Mouse (Mus musculus) mature B cell (primary cell): ENCODE measurements around the gene Ikzf2.

ENCODE experiments used
- in situ Hi-C: fragments of 300-500 bp; cut with MboI; formaldehyde crosslinking; loops from 2 replicates; pipeline ENCODE4 v1.14.3; 2019

Gene Ikzf2

DNA sequence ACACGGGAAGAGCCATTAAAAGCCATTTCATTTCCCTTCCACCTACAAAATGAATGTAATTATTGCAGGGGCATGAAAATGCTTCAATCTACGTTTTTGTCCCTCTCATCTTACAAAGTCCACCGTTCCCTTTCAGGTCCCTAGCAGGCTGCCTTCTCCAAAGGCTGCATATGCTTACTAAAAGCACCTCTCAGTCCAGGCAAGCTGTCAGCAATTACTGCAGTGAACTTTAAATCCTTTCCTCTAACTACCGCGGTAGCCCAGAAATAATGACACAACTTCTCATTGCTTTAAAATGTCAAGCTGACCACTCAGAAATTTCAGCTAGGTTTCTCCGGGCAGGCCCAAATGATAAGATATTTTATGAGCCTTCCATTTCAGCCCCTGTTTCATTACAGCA lies 95.2 kb downstream of the Ikzf2 start:
- in situ Hi-C loops: no loop called here

DNA sequence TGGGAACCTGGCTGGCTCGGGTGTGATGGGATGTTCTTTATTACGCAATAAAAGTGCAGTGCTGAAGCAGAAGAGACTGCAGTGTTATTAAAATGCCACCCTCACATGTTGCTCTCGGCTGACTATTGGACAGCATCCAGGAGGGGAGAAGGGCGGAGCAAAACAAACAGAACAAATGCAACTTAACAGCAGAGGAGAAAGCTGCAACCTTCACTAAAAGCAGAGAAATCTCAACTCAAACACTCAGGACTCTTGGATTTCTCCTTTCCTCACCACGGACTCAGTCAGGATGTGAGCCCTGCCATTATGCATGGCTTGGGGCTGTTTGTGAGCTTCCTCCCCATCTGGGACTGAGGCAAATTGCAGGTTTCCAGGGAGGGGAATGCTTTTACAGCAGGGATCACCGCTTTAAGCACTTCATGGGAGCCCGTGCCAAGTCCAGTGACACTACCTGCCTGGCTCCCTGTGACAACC lies 95.7 kb downstream of the Ikzf2 start:
- in situ Hi-C loops: no loop called here

DNA sequence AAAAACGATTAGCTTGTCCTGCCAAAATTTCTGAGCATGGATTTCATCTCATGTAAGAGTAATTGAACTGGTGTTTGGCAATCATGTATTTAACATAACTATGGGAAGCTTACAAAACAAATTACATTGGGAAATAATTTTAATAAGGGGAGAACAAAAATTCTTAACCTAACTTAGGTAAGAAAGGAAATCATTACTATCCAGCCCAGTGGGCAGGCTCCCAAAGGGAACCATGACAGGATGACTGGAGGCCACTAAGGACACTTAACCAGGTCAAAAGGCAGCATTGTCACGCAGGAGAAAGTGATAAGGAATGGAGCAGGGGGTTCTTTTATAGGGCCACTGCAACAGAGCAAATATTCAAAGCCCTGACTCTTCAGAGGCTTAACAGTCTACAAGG lies 101.5 kb downstream of the Ikzf2 start:
- in situ Hi-C loops: no loop called here

DNA sequence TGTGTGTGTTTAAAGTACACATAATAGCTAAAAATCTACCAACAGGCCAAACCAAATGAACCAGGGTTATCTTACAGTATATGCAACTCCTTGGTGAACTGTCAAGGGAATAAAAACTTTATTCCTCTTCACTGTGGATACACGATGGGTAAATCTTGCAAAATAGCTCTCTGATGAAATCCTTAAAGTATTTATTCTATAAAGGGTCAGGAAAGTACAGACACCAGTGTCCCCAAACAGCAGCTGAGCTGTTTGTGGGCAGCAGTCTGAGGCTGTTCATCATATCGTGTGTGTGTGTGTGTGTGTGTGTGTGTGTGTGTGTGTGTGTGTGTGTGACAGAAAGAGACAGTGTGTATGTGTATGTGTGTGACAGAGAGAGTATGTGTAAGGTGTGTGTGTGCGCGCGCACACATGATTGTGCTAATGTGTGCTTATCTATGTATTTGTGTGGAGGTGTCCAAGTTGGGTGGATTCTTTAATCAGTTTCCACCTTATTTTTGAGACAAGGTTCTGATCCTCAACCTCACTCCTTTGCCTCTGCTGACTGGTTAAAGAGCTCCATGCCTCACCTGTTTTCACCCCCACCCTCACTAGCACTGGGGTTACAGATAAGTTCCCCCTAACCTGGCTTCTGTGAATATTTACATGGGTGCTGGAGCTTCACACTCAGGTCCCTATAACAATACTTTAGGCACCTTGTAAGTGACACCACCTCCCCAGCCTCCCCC lies 102.9 kb downstream of the Ikzf2 start:
- in situ Hi-C loops: no loop called here

DNA sequence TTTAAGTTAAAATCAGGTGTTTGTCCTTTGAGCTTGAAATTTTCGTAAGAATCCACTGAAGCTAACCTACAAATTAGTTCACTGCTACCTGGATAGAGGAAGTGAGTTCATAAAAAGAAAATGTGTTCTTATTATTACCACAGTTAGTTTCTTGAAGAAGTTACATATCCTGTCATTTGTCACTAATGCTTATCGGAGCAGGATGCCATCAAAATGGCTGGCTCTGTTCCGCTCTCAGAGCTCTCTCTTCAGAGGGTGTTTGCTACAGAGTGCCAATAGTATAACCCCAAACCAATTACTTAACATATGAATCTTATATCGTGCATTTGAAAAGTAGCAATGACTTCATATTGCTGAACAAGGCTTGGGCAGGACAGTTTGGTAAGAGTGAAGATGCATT lies 108.1 kb downstream of the Ikzf2 start:
- in situ Hi-C loops: no loop called here

DNA sequence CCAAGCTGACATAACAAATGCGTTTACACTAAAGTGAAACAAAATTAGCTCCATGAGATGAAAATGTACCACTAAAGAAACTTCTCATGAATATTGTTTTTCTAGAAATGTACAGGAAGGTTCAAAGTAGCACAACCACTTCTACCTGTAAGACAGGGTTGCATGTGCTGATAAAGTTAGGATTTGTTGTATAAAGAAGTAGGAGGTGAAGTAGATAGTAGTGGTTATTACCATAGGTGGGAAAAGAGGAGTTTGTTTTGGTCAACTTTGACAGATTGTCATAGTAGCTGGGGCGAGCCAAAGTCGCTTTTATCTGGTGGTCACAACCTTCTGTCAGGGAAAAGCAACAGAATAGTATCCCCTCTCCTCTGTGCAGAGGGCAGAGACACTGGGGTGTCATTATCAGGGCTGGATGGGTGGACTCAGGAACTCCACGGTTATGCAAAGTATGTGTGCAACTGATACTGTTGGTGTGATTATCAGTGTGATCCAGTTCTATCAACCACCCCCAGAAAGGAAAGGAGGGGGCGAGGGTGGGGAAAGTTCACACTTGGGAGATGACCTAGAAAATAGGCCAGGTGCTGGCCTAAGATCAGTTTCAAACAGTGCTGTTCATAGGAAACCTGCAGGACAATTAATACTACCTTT lies 127.5 kb downstream of the Ikzf2 start:
- in situ Hi-C loops: no loop called here

DNA sequence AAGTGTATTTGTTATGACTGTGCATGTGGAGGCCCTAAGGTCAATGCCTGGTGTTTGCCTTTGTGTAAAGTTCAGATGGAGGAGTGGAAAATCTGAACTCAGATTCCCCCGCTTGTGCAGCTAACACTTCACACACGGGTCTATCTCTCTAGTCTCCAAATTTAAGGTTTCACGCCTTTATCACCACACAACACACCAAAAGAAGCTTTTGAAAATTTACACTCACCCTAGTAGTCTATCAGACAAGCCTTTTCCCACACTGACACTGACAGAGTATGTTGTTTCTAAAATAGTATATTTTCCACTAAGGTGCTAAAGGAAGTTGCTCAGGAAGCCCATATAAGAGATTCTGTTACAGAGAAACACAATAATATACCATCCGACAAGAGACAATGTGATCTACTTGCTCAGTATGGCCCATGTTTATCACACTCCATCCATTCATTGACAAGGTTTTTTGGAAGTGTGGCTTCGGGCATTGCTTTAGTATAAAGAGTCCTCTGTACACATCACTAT lies 131.4 kb downstream of the Ikzf2 start:
- in situ Hi-C loops: no loop called here

DNA sequence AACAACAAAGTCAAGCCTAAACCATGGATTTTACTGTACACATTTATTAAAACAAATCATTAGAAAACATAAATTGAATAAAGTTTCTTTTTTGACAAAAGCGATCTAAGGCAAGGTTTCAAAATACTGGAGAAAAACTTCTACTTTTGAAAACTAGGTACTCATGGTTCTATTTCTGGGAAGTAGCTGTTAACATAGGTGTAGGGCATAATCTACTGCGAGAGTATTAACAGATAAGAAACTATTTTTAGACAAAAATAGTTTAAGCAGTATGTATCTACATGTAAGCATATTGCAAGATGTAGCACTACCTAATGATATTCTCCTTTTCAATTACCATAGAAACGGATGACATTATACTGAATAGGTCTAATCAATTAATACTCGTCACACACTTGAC lies 137.1 kb downstream of the Ikzf2 start:
- in situ Hi-C loops: no loop called here

DNA sequence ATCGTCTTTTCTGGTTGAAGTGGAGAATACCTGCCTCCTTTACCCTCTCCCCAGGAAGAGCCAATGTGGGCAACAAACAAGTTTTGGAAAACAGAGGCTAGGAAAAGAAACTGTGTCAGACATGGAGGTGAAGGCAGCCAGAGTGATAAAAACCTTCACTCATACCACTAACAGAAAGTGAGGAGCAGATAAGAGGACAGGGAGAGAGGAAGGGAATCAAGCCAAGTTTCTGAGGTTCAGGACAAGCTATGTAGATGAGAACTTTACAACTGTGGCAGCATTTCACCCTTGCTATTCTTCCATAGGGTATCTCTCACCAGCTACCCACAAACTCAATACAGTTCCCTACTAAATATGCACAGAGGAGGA lies 141.2 kb downstream of the Ikzf2 start:
- in situ Hi-C loops: no loop called here

DNA sequence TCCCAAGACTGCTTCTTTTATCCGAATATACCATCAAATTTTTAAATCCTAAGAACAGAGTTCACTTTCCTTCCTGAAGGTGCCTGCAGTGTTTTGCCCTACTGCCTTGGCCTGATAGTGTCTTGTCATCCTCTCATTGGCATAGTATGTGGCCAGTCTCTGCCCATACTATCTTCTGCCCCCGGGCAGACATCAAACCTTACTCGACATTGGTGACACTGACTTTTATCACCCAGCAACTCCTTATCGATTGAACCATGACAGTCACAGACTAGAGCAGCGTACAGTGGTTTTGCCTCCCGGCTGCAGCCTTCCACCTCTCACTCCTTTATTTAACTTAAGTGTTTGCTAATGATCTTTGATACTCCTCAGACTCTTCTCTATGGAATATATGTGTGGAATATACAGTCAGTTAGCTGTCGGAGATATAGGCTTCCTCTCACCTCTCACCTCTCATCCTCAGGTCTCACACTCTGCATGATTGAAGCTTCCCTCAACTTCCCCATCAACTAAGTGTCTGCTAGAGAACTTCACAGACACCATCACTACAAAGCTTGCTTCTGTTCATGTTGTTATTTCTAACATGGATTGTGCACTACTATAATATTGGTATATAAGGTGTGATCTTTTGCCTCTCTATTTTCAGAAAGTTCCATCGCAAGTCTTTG lies 141.7 kb downstream of the Ikzf2 start:
- in situ Hi-C loops: no loop called here

DNA sequence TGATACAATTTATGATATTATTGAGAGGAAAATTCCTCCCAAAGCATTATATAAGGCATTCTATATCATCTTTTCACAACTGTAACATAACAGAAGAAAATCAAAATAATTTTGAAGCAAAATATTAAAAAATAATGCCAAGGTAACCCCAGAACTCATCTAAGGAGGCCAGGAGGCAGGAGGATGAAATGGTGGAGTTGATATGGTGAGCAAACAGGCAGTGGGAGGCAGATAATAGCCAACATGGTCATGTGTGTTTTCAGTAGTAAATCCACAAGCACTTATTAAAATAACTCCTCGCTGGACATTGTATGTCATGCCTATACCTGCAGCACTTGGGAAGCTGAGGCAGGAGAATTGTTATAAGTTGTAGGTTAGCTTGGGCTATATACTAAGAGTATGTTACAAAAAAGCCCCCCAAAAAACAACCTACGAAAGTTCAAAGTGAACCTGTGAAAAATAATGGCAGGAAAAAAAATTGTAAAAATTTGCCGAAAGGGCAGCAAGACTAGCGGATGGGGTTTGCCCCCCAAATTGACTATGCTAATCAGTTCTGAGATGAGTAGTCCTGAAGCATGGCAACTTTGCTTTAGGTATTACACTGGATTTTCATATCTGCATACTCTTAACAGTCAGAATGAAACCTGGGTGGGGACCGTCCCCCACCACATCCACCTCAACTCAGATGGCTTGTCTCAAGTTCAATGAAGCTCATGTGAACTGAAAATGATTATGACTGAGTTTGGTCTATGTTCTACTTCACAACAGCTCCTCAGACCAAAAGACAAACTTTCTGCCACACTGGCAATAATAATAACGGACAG lies 143.1 kb downstream of the Ikzf2 start:
- in situ Hi-C loops: no loop called here

DNA sequence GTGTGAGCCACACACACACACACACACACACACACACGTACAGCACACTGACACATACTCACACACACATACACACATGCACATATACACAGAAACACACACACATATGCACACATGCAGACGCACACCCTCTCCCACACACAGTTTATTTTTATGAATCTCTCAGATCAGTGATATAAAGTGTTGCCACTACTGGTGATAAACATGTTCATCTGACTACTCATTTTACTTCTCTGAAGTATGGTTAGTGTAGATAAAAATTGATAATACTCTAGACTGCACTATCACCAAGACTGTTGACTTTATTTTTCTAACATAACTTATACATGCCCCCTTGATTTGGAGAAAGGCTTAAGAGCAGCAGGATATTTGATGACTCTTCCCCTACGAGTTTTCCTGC lies 144.5 kb downstream of the Ikzf2 start:
- in situ Hi-C loops: no loop called here

DNA sequence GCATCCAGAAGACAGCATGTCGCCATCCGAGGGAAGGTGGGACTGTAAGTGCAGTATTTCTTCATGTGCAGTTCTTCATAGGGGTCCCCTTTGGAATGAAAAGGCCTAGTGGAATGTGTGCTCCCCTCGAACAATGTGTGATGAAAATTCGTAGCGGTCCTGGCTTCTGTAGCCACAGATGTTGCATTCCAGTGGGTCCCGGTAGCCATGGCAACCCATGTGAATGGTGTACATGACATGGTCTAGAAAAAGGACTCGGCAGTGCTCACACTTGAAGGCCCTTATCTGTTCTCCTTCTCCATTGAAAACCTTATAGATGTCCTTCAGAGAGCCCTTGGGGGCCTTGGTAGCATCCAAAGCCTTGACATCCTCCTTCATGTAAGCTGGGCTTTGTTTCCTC lies 148.4 kb downstream of the Ikzf2 start:
- in situ Hi-C loops: no loop called here

DNA sequence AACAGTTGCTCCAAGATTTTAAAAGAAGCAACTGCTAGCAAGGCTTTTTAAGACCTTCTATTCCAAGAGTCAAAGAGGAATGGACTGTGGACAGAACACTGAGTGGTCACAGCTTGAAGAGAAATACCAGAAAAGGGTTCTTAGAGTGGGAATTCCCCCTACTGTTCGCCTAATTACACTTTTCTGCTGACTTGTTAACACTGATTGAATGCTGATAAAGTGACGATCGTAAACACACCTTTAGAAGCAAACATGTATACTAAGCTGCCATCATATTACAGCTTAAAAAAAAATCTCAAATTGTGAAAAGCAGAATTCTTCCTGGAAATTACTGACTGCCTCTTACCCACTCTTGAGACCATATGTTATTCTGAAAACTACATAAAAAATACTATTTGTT lies 149.4 kb downstream of the Ikzf2 start:
- in situ Hi-C loops: no loop called here

DNA sequence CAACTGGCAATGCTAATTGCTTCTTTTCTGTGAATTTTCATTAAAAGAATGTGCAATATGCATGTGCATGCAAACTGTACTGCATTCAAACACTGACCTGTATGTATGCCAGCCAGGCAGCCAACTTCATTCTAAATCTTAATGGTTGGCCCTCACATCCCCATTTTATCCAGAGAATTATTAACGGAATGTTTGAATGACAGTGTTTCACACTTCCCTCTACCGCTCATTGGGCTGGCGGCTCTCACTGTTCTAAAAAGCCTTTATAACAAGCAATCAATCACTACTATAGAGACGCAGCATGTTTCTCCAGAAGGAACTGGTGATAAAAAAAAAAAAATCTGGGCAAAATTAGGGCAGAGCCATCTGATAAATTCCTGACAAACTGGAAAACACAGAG lies 151.5 kb downstream of the Ikzf2 start:
- in situ Hi-C loops: no loop called here

DNA sequence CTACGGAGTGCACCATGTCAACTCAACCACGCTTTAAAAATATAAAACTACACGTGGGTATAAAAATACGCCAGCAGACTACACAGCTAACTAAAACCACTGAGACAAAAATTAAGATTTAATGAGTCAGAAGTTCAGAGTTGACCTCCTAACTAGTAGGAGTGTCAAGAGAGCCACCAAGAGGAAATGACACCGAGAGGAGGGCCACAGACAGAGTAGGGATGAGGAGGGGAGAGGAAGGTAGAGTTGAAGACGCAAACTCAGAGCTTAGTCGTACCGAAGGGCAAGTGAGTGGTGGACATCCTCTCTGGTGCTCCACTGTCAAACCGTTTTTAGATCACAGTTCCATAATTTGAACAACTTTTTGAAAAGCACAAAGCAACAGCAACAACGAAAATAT lies 154.0 kb downstream of the Ikzf2 start:
- in situ Hi-C loops: no loop called here

DNA sequence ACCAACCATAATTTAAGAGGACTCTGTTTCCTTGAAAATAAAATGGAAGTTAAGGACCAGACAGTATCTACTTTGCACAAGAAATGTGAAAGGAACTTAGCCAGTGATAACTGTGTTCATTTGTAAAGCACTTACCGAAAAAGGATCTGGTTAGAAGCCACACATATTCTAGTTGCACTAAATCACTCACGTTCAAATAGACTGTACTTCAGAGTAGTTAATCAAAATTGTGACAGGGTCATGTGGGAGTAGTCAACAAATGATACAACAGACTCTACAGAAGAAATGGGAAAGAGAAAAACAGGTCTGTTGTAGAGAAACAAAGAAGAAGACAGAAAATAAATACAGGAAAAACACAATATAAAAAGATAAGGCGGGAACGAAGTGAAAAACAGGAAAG lies 158.3 kb downstream of the Ikzf2 start:
- in situ Hi-C loops: no loop called here

DNA sequence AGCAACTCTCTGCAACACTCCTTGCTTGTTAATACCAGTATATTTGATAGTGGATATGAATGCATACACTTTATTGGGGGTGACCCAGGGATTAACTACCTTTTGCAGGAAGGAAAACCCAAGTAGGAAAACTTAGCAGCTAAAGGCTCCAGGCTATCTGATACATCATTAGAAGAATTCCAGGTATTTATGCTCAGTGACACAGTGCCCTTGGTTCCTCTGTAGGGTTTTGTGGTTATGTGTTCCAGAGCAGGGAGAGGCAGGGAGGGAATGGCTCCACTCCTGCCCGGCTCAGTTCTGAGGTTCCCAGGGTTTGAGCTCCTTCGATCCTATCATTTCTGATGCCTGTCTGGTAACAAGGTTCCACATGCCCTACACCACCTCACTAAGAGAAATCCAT lies 165.4 kb downstream of the Ikzf2 start:
- in situ Hi-C loops: no loop called here

DNA sequence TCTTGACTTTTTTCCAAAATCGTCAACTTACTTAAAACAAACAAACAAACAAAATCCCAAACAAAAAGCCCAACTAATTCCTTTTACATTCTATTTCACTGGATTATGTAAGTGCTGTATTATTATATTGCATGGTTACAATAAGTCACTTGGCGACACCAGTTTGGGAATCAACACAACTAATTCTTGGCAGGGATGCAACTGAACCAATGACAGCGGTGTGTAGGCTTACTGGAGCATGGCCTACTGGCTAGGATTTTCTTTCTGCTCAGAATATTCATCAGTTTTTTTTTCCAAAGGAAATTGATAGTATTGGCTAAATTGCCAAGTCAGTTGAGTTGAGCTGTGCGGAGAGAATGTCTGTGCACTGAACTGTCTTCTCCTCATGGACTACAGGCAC lies 167.7 kb downstream of the Ikzf2 start:
- in situ Hi-C loops: no loop called here

DNA sequence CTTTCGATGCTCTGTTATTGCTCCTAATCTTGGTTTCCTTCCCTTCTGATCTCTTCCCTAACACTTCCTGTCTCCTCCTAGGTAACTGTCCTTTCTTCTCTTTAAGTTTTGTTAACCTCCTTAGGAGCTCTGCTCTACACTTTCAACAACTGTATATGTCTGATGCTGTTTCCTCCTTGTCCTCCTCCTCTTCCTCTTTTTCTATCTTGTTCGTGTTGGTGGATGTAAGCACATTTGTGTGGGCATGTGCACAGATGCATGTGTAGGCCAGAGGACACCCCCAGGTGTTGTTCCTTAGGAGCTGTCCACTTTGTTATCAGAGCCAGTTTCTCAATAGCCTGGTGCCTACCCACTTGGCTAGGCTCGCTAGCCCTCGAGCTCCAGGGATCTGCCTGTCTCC lies 169.0 kb downstream of the Ikzf2 start:
- in situ Hi-C loops: no loop called here

DNA sequence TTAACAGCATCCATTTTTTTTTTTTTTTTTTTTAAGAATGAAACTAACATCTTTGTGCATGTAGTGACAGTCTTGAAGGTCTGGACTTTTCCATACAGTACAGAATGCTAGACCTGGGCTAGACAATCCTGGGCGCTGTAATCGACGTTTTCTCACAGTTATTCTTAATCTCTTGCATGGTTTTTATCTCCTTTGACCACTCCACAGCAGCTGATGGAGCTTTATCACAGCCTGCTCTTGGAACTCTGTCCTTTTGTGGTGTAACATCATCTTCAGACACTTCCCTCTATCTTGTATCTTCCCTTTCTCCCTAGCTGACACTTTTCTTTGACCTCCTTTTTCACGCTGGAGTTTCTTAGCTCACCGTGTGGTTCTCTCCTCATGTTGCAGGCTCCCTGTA lies 170.9 kb downstream of the Ikzf2 start:
- in situ Hi-C loops: no loop called here

DNA sequence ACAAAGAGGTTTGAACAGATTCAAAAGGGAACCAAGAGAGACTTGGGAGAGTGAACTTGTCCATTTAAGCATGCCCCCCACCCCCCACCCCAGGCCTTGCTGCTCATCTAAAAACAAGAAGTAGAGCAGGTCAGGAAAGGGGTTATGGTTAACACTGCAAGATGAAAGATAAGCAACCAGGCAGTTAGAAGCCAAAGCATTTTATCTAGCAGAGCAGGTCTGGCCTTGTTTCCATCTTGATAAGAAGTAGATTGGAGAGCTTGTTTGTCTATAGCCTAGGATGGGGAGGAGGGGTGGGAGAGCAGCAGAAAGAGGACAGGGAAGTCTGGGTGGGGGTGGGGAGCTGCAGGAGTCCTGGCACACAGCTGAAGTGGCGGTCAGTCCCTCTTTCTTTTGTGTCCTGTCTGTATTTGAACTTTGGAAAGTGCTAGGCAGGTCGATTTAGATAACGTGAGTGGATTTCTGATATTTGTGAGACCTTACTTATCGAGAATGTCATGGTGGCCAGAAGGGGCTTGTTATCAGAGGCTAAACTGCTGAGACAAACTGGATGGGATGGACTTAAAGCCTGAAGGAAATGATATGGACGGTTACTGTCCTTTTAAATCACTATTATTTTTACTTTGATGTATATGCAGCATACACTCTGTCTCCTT lies 173.3 kb downstream of the Ikzf2 start:
- in situ Hi-C loops: no loop called here
